Mouse (Mus musculus): ENCODE results near the gene Gm3435. TPM values are rescaled to one million over a fixed set of nuclear protein-coding genes. Genes with fewer than 3 reads are reported as not detected.
"Not testable (repeated sequence)": the region's sequence is repeated elsewhere in the genome, so short reads cannot be mapped to it uniquely, and the experiment has no call there.

The Gm3435 gene
- polyA plus RNA-seq, 1 experiment = 3.7 TPM

- not testable (repeated sequence) for H3K4me3 ChIP-seq (ENCODE audit: insufficient read depth, low read depth, low read length); H3K4me1 ChIP-seq (ENCODE audit: control insufficient read depth, insufficient read depth, low read length); DNase-seq; H3K27me3 ChIP-seq (replicated peaks; ENCODE audit: control insufficient read depth, insufficient read depth, low read length); H3K36me3 ChIP-seq (ENCODE audit: control insufficient read depth, insufficient read depth, low read length); H3K27ac ChIP-seq (ENCODE audit: insufficient read depth, low read depth, low read length)
- no CpG with 5 or more reads among the region's 47 CpGs for WGBS
Measured at GRCm38 (mm10) chr17:14993139-14993832, 16.7 kb upstream of the Gm3435 start.

GRCm38 (mm10) chr17:14994140-14994539, 15.8 kb upstream of the Gm3435 start:
- not testable (repeated sequence) for H3K36me3 ChIP-seq (ENCODE audit: control insufficient read depth, insufficient read depth, low read length); H3K4me1 ChIP-seq (ENCODE audit: control insufficient read depth, insufficient read depth, low read length); H3K4me3 ChIP-seq (ENCODE audit: insufficient read depth, low read depth, low read length); H3K27ac ChIP-seq (ENCODE audit: insufficient read depth, low read depth, low read length); DNase-seq; H3K27me3 ChIP-seq (replicated peaks; ENCODE audit: control insufficient read depth, insufficient read depth, low read length)
- WGBS = no CpG with 5 or more reads among the region's 5 CpGs

DNA sequence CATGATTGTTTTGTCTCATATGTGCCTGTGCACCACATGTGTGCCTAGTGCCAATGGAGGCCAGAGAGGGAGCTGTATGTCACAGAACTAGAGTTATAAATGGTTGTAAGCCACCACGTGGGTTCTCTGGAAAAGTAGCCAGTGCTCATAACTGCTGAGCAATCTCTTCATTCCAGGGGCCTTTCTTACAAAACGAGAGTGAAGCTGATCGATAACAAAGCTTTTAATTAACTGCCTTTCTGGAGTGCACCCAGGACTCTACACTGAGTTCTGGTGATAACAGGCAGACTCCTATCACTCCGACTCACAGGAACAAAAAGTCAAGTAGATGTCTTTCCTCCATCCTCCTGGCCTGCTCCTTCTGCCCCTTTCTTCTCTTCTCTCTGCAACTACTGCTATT, 9.9 kb upstream of the Gm3435 start:
- not testable (repeated sequence) for H3K27me3 ChIP-seq (replicated peaks; ENCODE audit: control insufficient read depth, insufficient read depth, low read length); DNase-seq; H3K4me3 ChIP-seq (ENCODE audit: insufficient read depth, low read depth, low read length); H3K36me3 ChIP-seq (ENCODE audit: control insufficient read depth, insufficient read depth, low read length); H3K4me1 ChIP-seq (ENCODE audit: control insufficient read depth, insufficient read depth, low read length); H3K27ac ChIP-seq (ENCODE audit: insufficient read depth, low read depth, low read length)
- no CpG with 5 or more reads among the region's 4 CpGs for WGBS

DNA sequence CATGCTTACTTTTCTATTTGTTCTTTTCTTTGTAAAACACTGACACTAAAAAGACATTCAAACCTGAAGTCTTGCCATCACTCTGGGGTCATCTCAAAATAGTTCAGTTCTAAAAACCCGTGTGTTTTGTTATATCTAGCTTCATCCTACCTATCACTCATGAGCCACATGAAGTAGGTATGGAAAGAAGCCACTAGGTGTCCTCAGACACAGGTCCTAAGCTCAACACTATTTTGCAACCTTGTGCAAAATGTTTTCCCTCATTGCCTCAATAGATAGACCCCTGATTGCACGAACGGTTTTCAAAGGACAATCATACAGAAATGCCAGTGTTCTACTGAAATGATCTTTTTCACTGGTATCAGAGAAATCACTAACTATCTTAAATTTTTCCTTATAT, 888 bp upstream of the Gm3435 start:
- DNase-seq; H3K27me3 ChIP-seq (replicated peaks; ENCODE audit: control insufficient read depth, insufficient read depth, low read length); H3K27ac ChIP-seq (ENCODE audit: insufficient read depth, low read depth, low read length); H3K36me3 ChIP-seq (ENCODE audit: control insufficient read depth, insufficient read depth, low read length); H3K4me3 ChIP-seq (ENCODE audit: insufficient read depth, low read depth, low read length); H3K4me1 ChIP-seq (ENCODE audit: control insufficient read depth, insufficient read depth, low read length): not testable (repeated sequence)
- WGBS = no CpG with 5 or more reads among the region's 3 CpGs

GRCm38 (mm10) chr17:15021503-15022220, 11.7 kb downstream of the Gm3435 start:
- H3K36me3 ChIP-seq (ENCODE audit: control insufficient read depth, insufficient read depth, low read length); H3K4me3 ChIP-seq (ENCODE audit: insufficient read depth, low read depth, low read length); H3K4me1 ChIP-seq (ENCODE audit: control insufficient read depth, insufficient read depth, low read length); H3K27me3 ChIP-seq (replicated peaks; ENCODE audit: control insufficient read depth, insufficient read depth, low read length); H3K27ac ChIP-seq (ENCODE audit: insufficient read depth, low read depth, low read length): not testable (repeated sequence)
- WGBS = 79% methylated on average over 3 of the region's 3 CpGs
- DNase-seq = peak; percentile 12

DNA sequence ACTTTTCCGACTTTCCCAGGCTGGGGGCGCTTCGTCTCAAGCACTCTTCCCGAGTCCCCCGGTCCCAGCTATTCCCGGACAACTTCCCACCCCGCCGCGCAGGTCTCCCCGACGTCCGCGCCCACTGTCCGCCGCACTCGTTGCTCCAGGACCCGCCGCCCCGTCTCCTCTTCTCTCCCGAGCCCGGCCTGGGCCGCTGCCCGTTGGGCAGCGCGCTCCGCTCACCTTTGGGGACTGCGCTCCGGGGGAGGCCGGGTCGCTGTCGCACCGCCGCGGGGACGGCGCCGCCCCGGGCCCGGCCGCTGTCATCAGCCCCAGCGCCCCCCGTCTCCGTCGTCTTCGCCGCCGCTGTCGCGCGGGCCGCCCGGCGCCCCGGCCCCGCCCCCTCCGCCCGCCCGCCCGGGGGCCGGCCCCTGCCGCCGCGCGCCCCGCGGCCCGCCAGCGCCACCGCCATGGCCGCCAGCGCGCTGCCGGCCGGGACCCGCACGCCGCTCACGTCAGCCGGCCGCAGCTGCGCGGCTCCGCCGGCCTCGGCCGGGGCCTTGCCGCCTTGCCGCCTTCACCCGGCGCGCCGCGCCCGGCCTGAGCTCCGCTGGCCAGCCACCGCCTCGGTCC, 14.0 kb downstream of the Gm3435 start:
- WGBS = no CpG with 5 or more reads among the region's 97 CpGs
- not testable (repeated sequence) for H3K36me3 ChIP-seq (ENCODE audit: control insufficient read depth, insufficient read depth, low read length); H3K27ac ChIP-seq (ENCODE audit: insufficient read depth, low read depth, low read length); DNase-seq; H3K4me1 ChIP-seq (ENCODE audit: control insufficient read depth, insufficient read depth, low read length); H3K27me3 ChIP-seq (replicated peaks; ENCODE audit: control insufficient read depth, insufficient read depth, low read length); H3K4me3 ChIP-seq (ENCODE audit: insufficient read depth, low read depth, low read length)

DNA sequence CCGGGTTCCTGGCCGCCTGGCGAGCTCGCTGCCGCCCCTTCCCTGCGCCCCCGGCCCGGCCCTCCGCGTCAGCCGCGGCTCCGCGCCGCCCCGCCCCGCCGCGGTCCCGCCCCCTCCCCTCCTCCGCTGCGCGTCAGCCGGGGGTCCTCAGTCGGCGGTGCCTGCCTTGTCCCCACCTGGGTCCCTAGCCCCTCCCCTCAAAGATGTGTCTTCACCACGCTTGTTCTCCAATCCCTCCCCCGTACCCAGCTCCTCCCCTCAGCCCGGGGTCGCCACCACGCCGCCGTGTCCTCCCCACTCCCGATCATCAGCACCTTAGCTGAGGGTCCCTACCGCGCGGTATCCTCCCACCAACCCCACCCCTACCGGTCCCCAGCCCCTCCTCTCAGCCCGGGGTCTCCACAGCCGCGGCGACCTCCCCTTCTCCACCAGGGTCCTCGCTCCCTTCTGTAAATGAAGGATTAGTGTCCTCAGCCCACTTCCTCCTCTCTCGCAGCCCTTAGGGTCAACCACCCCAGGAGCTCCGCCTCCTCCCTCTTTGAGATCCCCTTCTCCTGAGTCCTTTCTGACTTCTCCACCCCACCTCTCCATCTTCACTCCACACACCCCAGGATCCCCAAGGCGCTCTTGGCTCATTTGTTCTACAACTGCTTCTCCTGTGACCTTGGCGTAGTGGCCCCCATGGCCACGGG, 14.7 kb downstream of the Gm3435 start:
- H3K36me3 ChIP-seq (ENCODE audit: control insufficient read depth, insufficient read depth, low read length); H3K4me1 ChIP-seq (ENCODE audit: control insufficient read depth, insufficient read depth, low read length); DNase-seq; H3K4me3 ChIP-seq (ENCODE audit: insufficient read depth, low read depth, low read length); H3K27me3 ChIP-seq (replicated peaks; ENCODE audit: control insufficient read depth, insufficient read depth, low read length); H3K27ac ChIP-seq (ENCODE audit: insufficient read depth, low read depth, low read length): not testable (repeated sequence)
- WGBS = no CpG with 5 or more reads among the region's 48 CpGs

DNA sequence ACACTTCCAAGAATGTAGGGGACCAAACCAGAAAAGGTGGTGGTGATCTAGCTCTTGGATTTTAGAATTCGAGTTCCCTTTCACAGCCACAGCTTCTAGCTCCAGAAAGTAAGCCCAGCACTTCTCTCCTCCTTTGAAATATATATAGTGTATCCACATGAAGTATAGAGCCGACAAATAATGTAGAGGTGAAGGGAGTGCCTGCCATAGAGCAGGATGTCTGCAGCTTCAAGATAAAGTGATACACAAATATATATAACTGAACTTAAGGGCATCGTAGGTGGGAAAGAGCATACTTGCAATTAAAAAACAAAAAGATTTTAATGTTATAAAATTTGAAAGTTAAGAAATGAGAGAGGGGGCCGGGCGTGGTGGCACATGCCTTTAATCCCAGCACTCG, 15.5 kb downstream of the Gm3435 start:
- not testable (repeated sequence) for H3K36me3 ChIP-seq (ENCODE audit: control insufficient read depth, insufficient read depth, low read length); DNase-seq; H3K27ac ChIP-seq (ENCODE audit: insufficient read depth, low read depth, low read length); H3K4me3 ChIP-seq (ENCODE audit: insufficient read depth, low read depth, low read length); H3K4me1 ChIP-seq (ENCODE audit: control insufficient read depth, insufficient read depth, low read length); H3K27me3 ChIP-seq (replicated peaks; ENCODE audit: control insufficient read depth, insufficient read depth, low read length)
- WGBS = no CpG with 5 or more reads among the region's 6 CpGs

- H3K36me3 ChIP-seq (ENCODE audit: control insufficient read depth, insufficient read depth, low read length); H3K4me1 ChIP-seq (ENCODE audit: control insufficient read depth, insufficient read depth, low read length); H3K4me3 ChIP-seq (ENCODE audit: insufficient read depth, low read depth, low read length); H3K27me3 ChIP-seq (replicated peaks; ENCODE audit: control insufficient read depth, insufficient read depth, low read length); H3K27ac ChIP-seq (ENCODE audit: insufficient read depth, low read depth, low read length); DNase-seq: not testable (repeated sequence)
- WGBS = no CpG with 5 or more reads among the region's 4 CpGs
Measured at GRCm38 (mm10) chr17:15031414-15031813, 21.4 kb downstream of the Gm3435 start.

GRCm38 (mm10) chr17:15040455-15040854, 30.5 kb downstream of the Gm3435 start:
- not testable (repeated sequence) for H3K4me1 ChIP-seq (ENCODE audit: control insufficient read depth, insufficient read depth, low read length); H3K4me3 ChIP-seq (ENCODE audit: insufficient read depth, low read depth, low read length); H3K27me3 ChIP-seq (replicated peaks; ENCODE audit: control insufficient read depth, insufficient read depth, low read length); H3K27ac ChIP-seq (ENCODE audit: insufficient read depth, low read depth, low read length); H3K36me3 ChIP-seq (ENCODE audit: control insufficient read depth, insufficient read depth, low read length); DNase-seq
- no CpG with 5 or more reads among the region's 3 CpGs for WGBS
